Mouse (Mus musculus): ENCODE measurements at regions not wholly inside any gene's neighbourhood (a gene's known extent, or its start where the extent isn't known, plus 50 kb on each side); places are given as distances from the start of the nearest gene placed in this dataset.
"Not testable (repeated sequence)": the region's sequence is repeated elsewhere in the genome, so short reads cannot be mapped to it uniquely, and the experiment has no call there.

DNA sequence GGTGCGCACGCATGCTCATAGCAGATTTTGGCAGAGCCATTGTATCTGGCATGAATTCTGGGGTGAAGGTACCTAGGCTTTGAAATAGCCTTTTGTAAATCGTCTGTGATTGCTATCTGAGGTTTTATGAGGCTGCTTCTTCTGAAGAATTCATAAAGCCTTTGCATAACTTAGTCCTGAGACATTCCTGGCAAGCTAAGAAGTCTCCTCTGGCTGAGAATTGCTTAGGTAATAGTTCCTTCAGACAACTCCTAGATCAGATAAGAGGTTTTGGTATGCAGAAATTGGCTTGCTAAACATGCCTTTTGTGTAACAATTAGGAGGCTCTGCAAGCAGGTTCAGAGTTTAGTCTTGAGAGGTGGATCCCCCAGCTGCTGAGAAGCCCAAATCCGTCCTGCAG lies 82.7 kb downstream of the Pmp22 start:
- DNase-seq (ENCODE audit: low spot score), result no peak

DNA sequence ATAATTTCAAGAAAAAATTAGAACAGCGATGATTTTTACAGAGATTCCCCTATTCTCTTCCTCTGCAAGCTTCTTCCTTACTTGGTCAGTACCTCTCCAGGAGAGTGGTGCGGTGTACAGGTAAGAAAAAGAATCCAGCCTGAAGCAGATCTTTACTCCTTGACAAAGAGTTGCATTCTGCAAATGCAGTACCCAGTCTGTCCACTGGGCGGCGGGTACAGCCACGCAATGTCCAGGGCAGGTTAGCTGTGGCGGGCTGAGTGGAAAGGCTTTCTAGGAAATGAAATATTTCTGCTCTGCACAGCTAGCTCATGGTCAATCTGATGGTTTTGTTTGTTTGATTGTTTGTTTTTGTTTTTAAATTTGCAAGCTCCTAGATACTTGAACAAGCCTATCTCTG lies 84.3 kb downstream of the Pmp22 start:
- DNase-seq (ENCODE audit: low spot score), result peak; percentile 94

DNA sequence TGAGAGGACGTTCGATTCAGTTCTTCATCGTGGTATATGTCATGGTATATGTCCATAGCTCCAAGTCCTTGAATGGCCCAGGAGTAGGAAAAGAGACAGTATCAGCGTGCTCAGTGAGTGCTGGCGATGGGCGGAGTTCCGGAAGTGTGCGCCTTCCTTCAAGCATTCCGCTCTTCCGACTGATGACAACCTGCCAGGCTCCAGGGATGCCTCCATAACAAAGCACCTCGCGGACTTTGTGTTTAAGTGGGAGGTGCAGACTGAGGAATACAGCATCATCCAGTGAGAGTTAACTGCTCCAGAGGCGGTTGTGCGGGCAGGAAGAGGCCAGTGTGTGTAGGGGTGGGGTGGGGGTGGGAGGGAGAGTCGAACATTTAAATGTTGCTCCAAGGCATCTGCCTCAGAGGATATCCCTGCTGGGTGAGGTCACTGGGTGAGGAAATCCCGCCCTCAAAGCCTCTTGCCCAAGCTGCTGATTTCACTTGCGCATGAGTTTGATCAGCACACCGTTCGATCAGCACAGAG lies 85.2 kb downstream of the Pmp22 start:
- DNase-seq (ENCODE audit: low spot score), result no peak

DNA sequence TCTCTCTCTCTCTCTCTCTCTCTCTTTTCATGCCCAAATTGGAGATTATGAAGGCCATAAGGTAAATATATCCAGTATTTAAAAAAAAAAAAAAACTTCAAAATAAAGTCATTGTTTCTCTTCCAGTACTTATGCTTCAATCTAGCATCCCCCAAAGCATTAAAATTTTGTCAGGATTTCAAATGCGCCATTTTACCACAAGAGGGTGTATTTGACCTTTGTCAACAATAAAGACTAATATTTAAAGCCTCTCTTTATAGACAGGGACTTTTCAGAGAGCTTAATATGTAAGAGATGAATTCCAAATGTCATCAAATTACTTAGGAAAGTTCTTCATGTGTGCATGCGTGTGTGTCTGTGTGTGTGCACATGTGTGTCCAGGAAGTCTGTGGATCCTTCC lies 87.2 kb downstream of the Pmp22 start:
- no peak for DNase-seq (ENCODE audit: low spot score)

DNA sequence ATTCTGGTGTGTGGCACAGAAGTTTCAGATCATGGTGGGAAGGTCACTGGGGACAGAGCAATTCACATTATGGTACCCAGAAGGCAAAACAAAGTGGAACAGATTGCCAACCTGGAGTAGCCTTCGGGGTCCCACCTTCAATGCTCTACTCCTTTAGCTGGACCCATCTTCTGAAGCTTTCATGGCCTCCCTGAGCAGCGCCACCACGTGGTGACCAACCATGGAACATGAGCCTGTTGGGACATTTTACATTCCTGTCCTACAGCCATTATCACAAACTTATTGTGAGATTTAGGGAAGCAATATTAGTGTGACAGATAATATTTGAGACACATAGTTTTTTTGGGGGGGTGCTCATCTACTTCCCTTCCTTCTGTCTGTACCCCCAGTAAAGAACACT lies 88.3 kb downstream of the Pmp22 start:
- no peak for DNase-seq (ENCODE audit: low spot score)

DNA sequence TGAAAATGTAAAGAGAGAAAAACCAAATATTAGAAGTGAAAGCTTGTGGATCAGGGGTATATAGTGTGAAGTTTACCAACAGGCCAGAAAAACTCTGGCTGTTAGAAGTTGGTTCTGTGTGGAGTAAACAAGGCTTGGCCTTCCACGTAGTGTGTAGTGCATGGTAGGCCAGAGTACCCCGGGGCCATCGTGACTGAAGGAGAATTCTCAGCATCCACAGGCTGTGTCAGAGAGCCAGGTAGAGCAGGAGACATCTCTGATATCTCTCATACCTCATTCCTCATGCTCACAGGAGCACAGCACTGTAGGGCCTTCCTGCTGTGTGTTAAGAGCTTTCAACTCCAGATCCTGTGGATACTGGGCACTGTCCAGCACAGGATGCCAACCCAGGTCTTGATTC lies 97.7 kb downstream of the Pmp22 start:
- DNase-seq (ENCODE audit: low spot score), result no peak

DNA sequence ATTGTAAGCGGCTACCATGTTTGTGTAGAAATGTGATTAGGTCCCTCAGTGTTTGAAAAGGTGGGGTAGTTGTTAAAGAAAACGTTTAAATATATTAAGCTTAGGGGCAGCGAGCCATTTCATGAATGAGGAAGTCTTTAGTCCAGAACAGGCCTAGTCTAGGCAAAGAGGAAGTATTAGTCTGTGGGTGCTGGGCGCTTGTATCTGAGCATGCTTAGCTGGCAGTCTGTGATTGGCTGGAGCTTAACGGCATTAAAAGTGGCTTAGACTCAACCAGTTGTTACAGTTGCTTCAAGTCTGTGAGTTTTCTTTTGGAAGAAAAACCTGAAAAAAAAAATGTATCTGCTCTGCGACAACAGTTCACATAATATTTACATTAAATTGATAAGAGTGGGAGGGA lies 102.0 kb downstream of the Pmp22 start:
- no peak for DNase-seq (ENCODE audit: low spot score)

DNA sequence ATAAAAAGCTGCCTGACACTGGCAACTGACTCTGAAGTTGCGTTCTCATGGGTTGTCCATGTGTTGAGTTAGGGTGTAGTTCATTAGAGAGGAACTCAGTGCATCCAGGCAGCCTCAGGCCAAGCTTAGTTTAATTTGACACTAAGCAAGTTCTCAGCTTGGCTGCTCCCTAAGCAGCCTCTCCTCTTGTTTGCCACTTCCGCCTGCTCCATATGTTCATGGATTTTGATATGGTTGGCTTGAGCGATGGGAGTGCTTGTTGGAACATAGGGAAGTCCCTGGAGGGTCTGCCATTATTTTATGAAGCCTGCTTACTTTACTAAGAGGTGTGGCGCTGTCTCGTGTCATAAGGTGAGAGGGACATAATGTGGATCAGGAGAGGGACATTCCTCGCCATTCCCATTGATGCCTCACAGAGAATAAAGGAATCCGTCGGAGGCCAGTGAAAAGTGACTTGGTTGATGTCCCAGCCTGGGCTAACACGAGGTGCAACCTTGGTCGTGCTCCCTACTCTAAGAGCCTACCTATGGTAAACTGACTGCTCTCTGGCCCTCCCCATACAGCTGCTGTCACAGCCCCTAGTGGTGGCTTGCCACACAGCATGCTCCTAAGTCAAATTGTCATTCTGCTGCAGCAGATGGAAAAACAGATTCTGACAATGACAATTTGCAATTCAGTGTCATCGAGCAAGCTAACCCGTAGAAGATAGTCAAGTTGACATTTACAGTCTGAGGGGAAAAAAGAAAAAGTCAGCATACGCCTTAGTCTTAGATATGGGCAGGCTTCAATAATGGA lies 104.6 kb downstream of the Pmp22 start:
- no peak for DNase-seq (ENCODE audit: low spot score)

DNA sequence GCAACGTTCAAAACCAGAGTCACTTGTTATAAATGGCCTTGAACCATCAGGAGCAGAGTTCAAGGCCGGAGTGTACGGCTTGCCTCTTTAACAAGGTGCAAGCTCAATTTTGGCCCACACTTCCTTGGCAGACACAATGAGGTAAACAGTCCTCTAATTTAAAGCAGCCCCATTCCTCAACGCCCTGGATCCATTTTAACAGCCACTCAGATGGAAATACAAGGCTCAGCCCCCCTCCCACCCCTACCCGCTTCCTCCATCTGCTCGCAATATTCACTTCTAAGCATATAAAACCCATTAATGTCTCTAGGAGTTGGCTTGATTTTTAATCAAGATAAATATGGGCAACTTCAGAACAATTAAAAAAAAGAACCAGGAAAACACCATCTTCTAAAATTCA lies 105.7 kb downstream of the Pmp22 start:
- DNase-seq (ENCODE audit: low spot score), result no peak

DNA sequence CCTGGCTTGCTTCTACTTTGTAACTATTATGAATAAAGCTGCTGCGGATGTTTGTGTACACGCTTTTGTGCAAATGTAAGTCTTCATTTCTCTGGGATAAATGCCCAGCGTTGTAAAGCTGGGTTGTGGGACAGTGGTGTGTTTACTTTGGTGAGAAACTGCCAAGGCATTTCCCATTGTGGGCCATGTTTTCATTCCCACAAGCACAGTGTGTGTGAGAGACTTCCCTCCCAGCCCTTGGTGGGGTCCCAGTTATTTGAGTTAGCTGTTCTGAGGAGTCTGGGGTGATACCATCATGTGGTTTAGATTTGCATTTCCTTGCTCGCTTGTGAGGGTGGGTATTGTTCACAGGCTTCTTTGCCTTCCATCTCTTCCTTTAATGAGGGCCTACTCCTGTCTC lies 109.9 kb downstream of the Pmp22 start:
- DNase-seq (ENCODE audit: low spot score), result no peak

DNA sequence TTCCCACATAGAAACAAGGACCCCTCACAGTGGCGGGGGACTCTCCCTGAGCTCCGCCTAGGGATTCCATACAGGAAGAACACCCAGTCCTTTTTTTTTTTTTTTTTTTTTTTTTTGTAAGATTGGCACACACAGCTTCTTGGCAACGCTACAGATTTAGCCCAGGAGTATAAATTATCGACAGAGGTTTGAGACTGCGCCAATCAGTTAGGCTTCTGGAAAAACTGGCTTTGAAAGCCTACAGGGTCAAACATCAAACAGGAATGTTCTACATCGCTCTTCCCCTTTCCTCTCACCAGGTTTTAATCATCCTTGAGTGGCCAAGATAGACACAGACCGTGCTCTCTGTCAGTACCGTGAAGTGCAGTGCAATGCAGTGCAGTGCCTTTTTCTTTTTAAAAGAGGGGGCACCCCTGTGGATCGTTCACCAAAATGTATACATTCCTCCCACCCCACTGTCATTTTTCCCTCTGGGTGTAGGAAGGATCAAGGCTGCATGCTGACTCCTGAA lies 115.2 kb downstream of the Pmp22 start:
- DNase-seq (ENCODE audit: low spot score), result no peak

DNA sequence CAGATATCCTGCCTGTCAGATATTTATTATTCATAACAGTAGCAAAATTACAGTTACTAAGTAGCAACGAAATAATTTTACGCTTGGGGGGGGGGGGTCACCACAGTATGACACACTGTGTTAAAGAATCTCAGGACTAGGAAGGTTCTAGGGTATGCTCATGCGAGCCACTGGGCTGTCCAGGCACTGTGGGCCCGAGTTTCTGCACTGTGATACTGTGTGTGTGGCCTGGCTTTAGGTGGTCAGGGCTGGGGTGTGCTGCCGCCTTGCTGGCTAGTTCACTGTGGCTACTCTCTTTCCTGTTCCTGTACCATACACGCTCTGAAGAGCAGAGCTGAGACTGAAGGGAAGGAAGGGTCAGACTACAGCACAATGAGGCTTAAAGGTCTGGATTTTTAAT lies 116.3 kb downstream of the Pmp22 start:
- no peak for DNase-seq (ENCODE audit: low spot score)

DNA sequence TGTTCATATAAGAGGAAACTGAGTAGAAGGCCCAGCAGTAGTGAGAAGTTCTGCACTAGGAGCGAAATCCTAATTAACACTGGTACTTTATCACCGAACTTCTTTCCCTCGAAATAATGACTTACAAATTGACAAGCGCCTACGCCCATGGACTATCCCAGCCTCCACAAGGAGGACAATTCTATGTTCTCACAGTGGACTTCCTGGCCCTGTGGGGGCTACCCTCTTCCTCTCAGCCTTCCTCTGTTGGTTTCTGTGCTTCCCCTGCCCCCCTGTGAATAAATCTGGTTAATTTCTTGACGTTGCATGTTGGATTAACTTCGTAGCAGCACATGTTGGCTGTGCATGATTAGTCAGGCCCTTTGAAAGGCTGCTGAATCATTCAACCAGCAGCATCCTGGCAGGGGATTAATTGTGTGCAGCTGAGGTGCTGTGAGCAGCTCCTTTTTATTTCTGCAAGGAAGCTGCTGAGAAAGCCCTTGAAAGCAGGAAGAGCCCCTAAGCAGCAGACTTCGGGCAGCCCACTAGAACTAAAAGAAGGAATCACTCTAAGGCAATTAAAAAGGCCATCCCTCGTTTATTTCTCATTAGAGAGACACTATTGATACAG lies 117.4 kb downstream of the Pmp22 start:
- DNase-seq (ENCODE audit: low spot score), result no peak

DNA sequence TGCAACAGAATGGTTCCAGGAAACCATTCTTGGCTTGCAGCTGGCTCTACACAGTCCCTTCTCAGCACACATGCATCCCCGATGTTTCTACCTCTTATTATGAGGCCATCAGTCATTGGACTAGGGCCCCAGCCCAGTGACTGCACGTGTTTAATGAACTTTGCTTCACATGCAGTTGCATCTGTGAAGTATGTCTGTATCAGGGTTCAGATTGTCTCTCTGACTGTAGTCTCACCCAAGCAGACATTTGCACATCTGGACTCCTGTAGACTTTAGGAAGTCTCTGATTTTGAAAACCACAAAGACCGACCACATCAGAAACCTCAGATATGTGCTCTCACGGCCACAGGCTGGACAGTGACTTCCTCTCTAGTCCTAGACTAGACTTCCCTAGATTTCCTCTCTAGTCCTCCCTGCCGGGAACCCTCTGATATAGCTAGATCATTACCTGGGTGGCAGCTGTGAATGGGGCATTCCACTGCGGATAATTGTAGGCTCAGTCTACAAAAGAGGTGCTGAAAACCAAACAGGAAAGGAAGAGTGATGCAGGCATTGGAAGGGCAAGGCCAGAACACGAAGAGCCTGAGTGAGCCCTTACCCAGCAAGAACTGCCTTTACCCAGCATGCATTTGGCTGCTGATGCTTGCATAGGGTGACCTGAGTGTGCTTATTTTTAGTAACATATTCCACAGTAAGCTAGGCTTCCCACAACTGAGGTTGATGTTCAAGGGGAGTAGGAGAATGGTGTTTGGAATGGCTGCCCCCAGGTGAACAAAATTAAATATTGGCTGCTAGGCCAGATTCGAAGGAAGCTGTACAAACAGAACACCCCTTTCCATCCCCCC lies 123.5 kb downstream of the Pmp22 start:
- DNase-seq (ENCODE audit: low spot score), result no peak

DNA sequence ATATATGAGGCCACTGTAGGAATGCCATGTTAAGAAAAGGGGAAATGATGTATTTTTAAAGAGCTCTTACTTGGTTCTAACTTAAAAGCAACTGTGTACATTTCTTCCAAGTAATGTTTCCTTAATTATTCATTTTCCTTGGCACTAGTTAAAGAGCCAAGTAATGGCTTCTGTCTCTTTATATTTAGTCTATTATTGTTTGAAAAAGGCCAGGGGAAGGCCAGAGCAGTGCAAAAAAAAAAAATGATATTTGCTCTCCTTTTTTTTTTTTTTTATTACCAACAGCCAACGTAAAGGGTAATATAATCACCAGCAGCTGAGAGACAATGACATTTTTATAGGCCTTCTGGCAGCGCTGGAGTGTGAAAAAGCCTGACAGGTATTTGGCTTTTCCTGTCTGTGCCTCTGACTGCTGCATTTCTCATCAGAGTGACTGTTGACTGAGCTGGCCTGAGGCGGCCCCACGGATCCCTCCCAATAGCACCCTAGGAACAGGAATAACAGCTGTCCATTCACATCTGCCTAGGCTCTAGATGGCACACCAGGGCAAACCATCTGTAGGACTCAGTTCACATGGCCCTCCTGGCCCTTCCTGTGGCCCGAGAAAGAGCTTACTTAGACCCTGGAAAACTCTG lies 124.3 kb downstream of the Pmp22 start:
- DNase-seq (ENCODE audit: low spot score), result no peak

DNA sequence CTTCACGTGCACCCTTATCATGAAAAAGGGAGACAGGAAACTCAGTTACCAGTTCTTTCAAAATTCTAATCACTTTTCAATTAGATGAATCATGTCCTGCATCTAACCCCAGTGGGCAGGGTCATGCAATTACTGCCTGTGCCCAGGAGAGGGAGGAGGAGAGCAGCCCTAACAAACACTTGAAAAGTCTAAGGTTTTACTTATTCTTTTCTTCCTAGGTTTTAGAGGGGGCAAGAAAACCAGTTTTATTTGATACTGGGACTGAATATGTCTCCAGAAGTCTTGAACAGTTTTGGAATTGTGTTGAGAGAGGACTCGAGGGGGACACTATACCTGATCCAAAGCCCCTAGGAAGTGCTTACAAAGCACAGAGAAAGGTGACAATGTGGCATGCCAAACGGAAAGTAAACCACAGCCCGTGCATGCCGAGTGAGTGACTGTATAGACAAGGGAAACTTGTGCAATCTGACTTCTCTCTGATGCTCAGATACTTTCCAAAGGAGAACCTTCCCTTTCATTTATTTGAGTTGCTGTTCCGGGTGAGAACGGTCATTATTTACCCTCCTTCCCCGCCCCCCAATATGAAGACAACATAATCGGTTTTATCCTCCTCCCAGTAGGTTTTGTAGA lies 135.8 kb downstream of the Pmp22 start:
- DNase-seq (ENCODE audit: low spot score), result no peak

DNA sequence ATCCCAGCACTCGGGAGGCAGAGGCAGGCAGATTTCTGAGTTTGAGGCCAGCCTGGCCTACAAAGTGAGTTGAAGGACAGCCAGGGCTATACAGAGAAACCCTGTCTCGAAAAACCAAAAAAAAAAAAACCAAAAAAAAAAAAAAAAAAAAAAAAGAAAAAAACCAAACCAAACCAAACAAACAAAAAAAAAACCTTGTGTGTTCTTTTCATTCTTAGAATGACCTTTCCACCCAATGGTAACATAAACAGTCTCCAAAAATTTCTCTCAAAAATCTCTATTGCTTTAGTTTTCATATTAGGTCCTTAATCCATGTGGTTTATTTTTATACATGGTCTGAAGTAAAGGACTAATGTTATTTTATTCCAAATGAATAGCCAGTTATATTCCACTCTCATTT lies 137.5 kb downstream of the Pmp22 start:
- DNase-seq (ENCODE audit: low spot score), result not testable (repeated sequence)

DNA sequence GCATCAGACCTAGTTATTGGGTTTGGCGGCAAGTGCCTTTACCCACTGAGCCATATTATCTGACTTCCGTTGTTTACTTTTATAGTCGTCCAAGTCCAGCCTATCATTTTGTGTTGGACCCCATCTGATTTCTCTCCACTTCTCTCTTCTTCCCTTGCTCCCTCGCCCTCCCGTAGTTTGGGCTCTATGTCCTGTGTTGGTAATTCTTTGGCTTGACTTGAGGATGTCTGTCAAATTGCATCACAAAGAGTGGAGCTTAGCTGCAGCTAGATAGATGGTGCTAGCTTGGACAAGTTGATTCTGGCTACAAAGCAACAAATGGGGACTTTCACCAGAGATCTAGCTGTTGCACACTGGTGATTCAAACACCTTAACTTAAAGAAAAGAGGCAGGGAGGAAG lies 147.9 kb downstream of the Pmp22 start:
- DNase-seq (ENCODE audit: low spot score), result no peak

DNA sequence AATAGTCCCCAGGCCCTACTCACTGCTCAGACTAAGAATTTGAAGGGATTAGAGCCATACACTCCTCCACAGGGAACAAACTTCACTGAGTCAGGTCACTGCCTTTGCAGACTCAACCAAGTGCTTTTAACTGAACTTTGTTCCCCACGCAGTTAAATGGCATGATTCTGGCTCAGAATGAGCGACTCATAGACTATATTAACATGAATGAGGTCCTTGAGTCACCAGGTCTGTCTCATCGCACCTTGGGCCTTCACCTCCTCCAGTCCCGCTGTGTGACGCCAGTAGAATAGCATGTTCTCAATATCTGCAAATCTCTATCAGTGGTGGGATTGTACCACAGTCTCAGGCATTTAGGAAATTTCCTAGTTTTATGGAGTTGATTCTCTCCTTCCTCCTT lies 153.1 kb downstream of the Pmp22 start:
- no peak for DNase-seq (ENCODE audit: low spot score)

DNA sequence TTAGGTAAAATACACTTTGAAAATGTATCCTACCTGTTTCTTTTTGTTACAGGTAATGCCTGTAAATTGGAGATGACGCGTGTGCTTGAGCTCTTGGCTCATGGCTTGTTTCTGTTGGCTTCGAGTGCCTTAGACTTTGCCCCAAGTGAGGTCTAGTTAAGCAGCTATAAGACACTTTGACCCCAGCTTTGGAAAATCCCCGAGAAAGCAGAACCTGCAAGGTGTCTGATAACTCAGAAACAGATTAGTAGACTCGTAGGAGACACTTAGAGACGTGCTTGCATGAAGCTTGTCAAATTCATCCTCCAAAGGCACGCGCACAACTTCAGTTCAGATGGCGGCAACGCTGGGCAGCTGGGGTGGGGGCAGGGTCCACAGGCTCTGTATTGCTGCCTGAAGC lies 153.8 kb downstream of the Pmp22 start:
- DNase-seq (ENCODE audit: low spot score), result no peak

DNA sequence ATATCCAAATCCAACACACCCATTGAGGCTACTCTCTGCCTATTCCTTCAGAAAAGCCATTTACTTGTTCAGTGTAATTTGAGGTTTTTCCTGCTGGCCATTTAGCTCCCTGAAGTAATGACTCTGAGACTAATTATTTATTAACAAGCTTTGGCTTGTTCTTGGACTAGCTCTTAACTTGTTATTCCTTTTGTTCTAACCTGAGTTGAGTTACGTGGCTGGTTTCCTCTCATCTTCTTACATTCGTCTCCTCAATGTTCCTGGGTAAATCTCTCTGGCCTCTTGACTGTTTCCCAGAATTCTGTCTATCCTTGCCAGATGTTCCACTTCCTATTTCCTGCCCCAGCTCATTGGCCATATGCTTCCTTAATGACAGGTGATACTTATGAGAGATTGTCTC lies 157.2 kb downstream of the Pmp22 start:
- no peak for DNase-seq (ENCODE audit: low spot score)

DNA sequence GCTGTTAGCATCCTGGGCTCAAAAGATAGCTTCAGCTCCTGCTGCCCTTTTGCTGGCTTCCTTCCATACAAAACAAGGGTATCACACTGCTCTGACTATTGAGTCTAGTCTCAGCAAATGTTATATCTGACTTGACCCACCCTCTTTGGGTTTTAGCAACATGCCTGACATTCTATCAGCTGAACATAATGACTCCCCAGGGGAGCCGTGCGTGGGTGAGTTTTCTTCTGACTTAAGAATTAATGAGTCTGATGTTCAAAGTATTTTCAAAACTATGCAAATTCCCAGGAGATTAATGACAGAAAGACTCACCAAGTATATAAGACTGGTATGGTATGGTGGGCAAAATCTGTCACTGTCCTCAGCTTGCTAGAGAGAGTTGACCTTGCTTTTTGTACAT lies 159.0 kb downstream of the Pmp22 start:
- DNase-seq (ENCODE audit: low spot score), result no peak

Data from testis, postnatal 10 days (tissue).